Mouse (Mus musculus) adrenal gland, postnatal 25 days (tissue): ENCODE data around the gene Hist1h4d. TPM values are rescaled to one million over a fixed set of nuclear protein-coding genes. Genes with fewer than 3 reads are reported as not detected.
"Not testable (repeated sequence)": the region's sequence is repeated elsewhere in the genome, so short reads cannot be mapped to it uniquely, and the experiment has no call there.

Experiments
- DNase-seq: peaks from one replicate; pipeline ENCODE4 v3.0.0; 2021; ENCODE audit warnings: mixed read lengths
- long read RNA-seq: library from polyadenylated mRNA; stranded (forward); transcript quantifications from one replicate; pipeline ENCODE4 v2.0.0, GENCODE M21; 2021
- total RNA-seq: library from RNA; stranded (reverse); gene quantifications from 2 replicates; pipeline ENCODE4 v1.2.3, GENCODE M21; 2021

Hist1h4d gene
- total RNA-seq: 174 and 185 TPM in 2 replicates
- long read RNA-seq: 0 reads

- peak; percentile 89 for DNase-seq
These were observed at the start of gene Hist1h4d for GRCm38 (mm10) chr13:23581408-23582218. Gene Hist1h4d (plus strand): TSS chr13:23581598.

- no peak for DNase-seq
These were observed 48.9 kb upstream of the Hist1h4d start for GRCm38 (mm10) chr13:23532262-23533075.

- peak; percentile 41 for DNase-seq
These were observed 47.6 kb upstream of the Hist1h4d start, which contains the start of gene Hist1h2af for GRCm38 (mm10) chr13:23533560-23534367. Gene Hist1h2af (plus strand): TSS chr13:23533906.

GRCm38 (mm10) chr13:23534368-23535131, 46.8 kb upstream of the Hist1h4d start:
- DNase-seq: no peak

- DNase-seq: peak; percentile 78
These were observed 46.0 kb upstream of the Hist1h4d start, which contains the start of gene Hist1h3g for GRCm38 (mm10) chr13:23535137-23536075. Gene Hist1h3g (plus strand): TSS chr13:23535422.

- DNase-seq: no peak
These were observed 45.1 kb upstream of the Hist1h4d start for GRCm38 (mm10) chr13:23536076-23536822.

- DNase-seq: no peak
These were observed 44.2 kb upstream of the Hist1h4d start for GRCm38 (mm10) chr13:23537006-23537710.

GRCm38 (mm10) chr13:23538249-23538648, 43.1 kb upstream of the Hist1h4d start:
- no peak for DNase-seq

- not testable (repeated sequence) for DNase-seq
These were observed 41.6 kb upstream of the Hist1h4d start for GRCm38 (mm10) chr13:23539821-23540220.

GRCm38 (mm10) chr13:23541497-23541896, 39.9 kb upstream of the Hist1h4d start:
- no peak for DNase-seq

GRCm38 (mm10) chr13:23542225-23542980, 39.0 kb upstream of the Hist1h4d start:
- DNase-seq: not testable (repeated sequence)

- DNase-seq: peak; percentile 22
These were observed 38.3 kb upstream of the Hist1h4d start, which contains the start of gene Hist1h2bh for GRCm38 (mm10) chr13:23542999-23543607. Gene Hist1h2bh (minus strand): TSS chr13:23543392.

- DNase-seq: peak; percentile 53
These were observed 37.2 kb upstream of the Hist1h4d start, which contains the start of gene Hist1h3f for GRCm38 (mm10) chr13:23543965-23544786. Gene Hist1h3f (plus strand): TSS chr13:23544052.

- not testable (repeated sequence) for DNase-seq
These were observed 36.6 kb upstream of the Hist1h4d start for GRCm38 (mm10) chr13:23544787-23545120.

- no peak for DNase-seq
These were observed 34.7 kb upstream of the Hist1h4d start for GRCm38 (mm10) chr13:23546694-23547093.

GRCm38 (mm10) chr13:23550761-23551145, 30.6 kb upstream of the Hist1h4d start:
- no peak for DNase-seq
